Mouse (Mus musculus) T-helper 2 cell (primary cell): ENCODE measurements around the gene Hist1h2bb.

ENCODE experiments used
- in situ Hi-C: fragments of 300-600 bp; cut with MboI, MseI; formaldehyde crosslinking; loops from one replicate; pipeline ENCODE4 v1.15.1; 2025; ENCODE audit warnings: high pct_unique_total_duplicates

Hist1h2bb gene

GRCm38 (mm10) chr13:23763586-23764323, 17.2 kb downstream of the Hist1h2bb start, which contains the start of gene Hist1h1a:
TSS of gene Hist1h1a (plus strand) at chr13:23763666.
- in situ Hi-C loops = loop anchor here (10.0 kb wide), 1 partner anchor 1719 kb away; the partner anchor contains the start of genes Hist1h2ag, Hist1h2bj and Hist1h4i

GRCm38 (mm10) chr13:23764324-23765171, 18.0 kb downstream of the Hist1h2bb start:
- in situ Hi-C loops = loop anchor here (10.0 kb wide), 1 partner anchor 1720 kb away; the partner anchor contains the start of genes Hist1h2ag, Hist1h2bj and Hist1h4i

GRCm38 (mm10) chr13:23765172-23765513, 18.6 kb downstream of the Hist1h2bb start:
- in situ Hi-C loops = loop anchor here (10.0 kb wide), 1 partner anchor 1720 kb away; the partner anchor contains the start of genes Hist1h2ag, Hist1h2bj and Hist1h4i

- in situ Hi-C loops = loop anchor here (10.0 kb wide), 1 partner anchor 1722 kb away; the partner anchor contains the start of genes Hist1h2ag, Hist1h2bj and Hist1h4i
These were observed 20.2 kb downstream of the Hist1h2bb start for GRCm38 (mm10) chr13:23766772-23767171.

GRCm38 (mm10) chr13:23768834-23769397, 22.4 kb downstream of the Hist1h2bb start:
- in situ Hi-C loops = loop anchor here (10.0 kb wide), 1 partner anchor 1724 kb away; the partner anchor contains the start of genes Hist1h2ag, Hist1h2bj and Hist1h4i

- in situ Hi-C loops = loop anchor here (10.0 kb wide), 1 partner anchor 1725 kb away; the partner anchor contains the start of genes Hist1h2ag, Hist1h2bj and Hist1h4i
These were observed 23.1 kb downstream of the Hist1h2bb start, which contains the start of gene Trim38 for GRCm38 (mm10) chr13:23769613-23770012. TSS of gene Trim38 (plus strand) at chr13:23769913.

- in situ Hi-C loops = no loop called here
These were observed 26.2 kb downstream of the Hist1h2bb start for GRCm38 (mm10) chr13:23772561-23773313.

GRCm38 (mm10) chr13:23778339-23778738, 31.8 kb downstream of the Hist1h2bb start:
- in situ Hi-C loops = no loop called here

GRCm38 (mm10) chr13:23779025-23779424, 32.5 kb downstream of the Hist1h2bb start:
- in situ Hi-C loops = no loop called here

GRCm38 (mm10) chr13:23792520-23792919, 46.0 kb downstream of the Hist1h2bb start:
- in situ Hi-C loops = no loop called here
